ENCODE assay signal across 27 mouse cellular contexts in genomic region chr8:24355146-24355545, GRCm38 (mm10).
"Had no signal": no experiment of that assay in that cellular context is flagged by ENCODE, and none has a peak within 500 bp of the region (broad histone marks: within the 10 kb centered on the region; RNA-seq: fewer than 3 reads in every experiment).

No protein-coding gene starts in this region.

- H3K27me3 ChIP-seq: heart, embryonic 12.5 days; hindbrain, embryonic 12.5 days; hindbrain, embryonic 15.5 days; kidney, embryonic 15.5 days; limb, embryonic 12.5 days; liver, embryonic 13.5 days; liver, embryonic 15.5 days had no signal

- H3K9me3 ChIP-seq: heart, embryonic 10.5 days; hindbrain, embryonic 12.5 days; hindbrain, embryonic 15.5 days; kidney, embryonic 15.5 days; limb, embryonic 10.5 days; limb, embryonic 12.5 days; liver, embryonic 13.5 days; liver, embryonic 15.5 days had no signal

- H3K27ac ChIP-seq: gastrocnemius, adult 2 months; heart, adult 2 months; heart, embryonic 10.5 days; hindbrain, embryonic 10.5 days; hindbrain, embryonic 12.5 days; hindbrain, embryonic 15.5 days; hindbrain, postnatal 0 days; kidney, embryonic 15.5 days; kidney, postnatal 0 days; limb, embryonic 10.5 days; limb, embryonic 12.5 days; liver, embryonic 13.5 days; liver, embryonic 15.5 days had no signal

- H3K36me3 ChIP-seq: heart, embryonic 10.5 days; heart, embryonic 12.5 days; hindbrain, embryonic 10.5 days; hindbrain, embryonic 12.5 days; hindbrain, embryonic 15.5 days; kidney, embryonic 15.5 days; limb, embryonic 10.5 days; limb, embryonic 12.5 days; liver, embryonic 13.5 days; liver, embryonic 15.5 days had no signal

- H3K4me1 ChIP-seq: liver, embryonic 13.5 days; liver, embryonic 15.5 days had no signal

- H3K4me3 ChIP-seq: gastrocnemius, adult 2 months; heart, adult 2 months; heart, embryonic 10.5 days; heart, embryonic 12.5 days; hindbrain, embryonic 10.5 days; hindbrain, embryonic 12.5 days; hindbrain, embryonic 15.5 days; kidney, embryonic 15.5 days; limb, embryonic 10.5 days; limb, embryonic 12.5 days; liver, embryonic 13.5 days; liver, embryonic 15.5 days had no signal

- H3K9ac ChIP-seq: heart, embryonic 12.5 days; hindbrain, embryonic 12.5 days; hindbrain, embryonic 15.5 days; kidney, embryonic 15.5 days; limb, embryonic 12.5 days; liver, embryonic 13.5 days; liver, embryonic 15.5 days; liver, postnatal 0 days had no signal

- DNase-seq: gastrocnemius, adult 2 months; gastrocnemius, postnatal 10 days; gastrocnemius, postnatal 25 days; heart, adult 2 months; heart, postnatal 10 days; heart, postnatal 4 days; kidney, adult 11 months; kidney, adult 2 months; kidney, adult 9 months; kidney, postnatal 14 days; kidney, postnatal 36 days; layer of hippocampus, adult 9-11 months; layer of hippocampus, postnatal 36 days; liver; liver, embryonic 13.5 days; liver, postnatal 0 days had no signal
